Mouse (Mus musculus) kidney, adult 2 months (tissue): ENCODE data around the gene Pbx3.

ENCODE experiments used
- CTCF ChIP-seq: fragments of 200-500 bp; conservative IDR thresholded peaks from 2 replicates; pipeline ENCODE4 v1.5.1; 2011; ENCODE audit warnings: low read depth, mild to moderate bottlenecking, control low read depth, low read length, moderate library complexity, mixed read lengths; ENCODE audit not compliant: insufficient read depth, insufficient read length
- POLR2A ChIP-seq: fragments of 200-500 bp; IDR thresholded peaks from one replicate; pipeline ENCODE4 v1.6.1; 2011; ENCODE audit warnings: low read depth, low read length, control low read depth

DNA sequence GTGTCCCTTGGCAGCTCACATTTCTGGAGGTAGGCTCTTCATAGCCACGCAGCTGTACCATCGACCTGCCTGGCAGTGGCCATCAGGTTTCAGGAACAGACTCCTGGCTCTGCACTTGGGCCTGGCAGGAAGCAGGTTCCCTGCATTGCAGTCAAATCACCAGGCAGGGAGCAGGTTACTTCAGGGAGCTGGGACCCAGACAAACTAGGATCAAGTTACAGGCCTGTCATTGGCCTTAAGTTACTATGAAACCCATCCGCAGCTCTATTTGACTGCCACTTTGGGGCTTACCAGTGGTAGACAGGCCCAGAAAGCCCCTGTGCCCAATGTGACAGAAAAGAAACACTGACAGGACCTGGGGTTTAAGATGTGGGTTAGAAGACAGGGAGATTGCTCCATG, 204.8 kb downstream of the Pbx3 start:
- TF ChIP-seq POLR2A (no peak), CTCF (no peak)
